Mouse (Mus musculus) heart, embryonic 14.5 days (tissue): ENCODE measurements around the gene Prr5l. TPM values are rescaled to one million over a fixed set of nuclear protein-coding genes. Genes with fewer than 3 reads are reported as not detected.

Source experiments
- ATAC-seq: fragments of 200-750 bp; cut with Nextera tagmentation; 2 replicates; pipeline ENCODE4 v1.8.0; 2017; ENCODE audit warnings: low read depth, moderate TSS enrichment; ENCODE audit not compliant: insufficient number of reproducible peaks, insufficient read depth, low FRiP score
- H3K27ac ChIP-seq, 2 experiments: fragments of 200-500 bp in 1 of 2; fragments of 300-500 bp in 1 of 2; sonication (generic) in 1 of 2; replicated peaks in 1 of 2; 2 replicates each; pipeline ENCODE4 v1.5.1; 2012 to 2014; ENCODE audit warnings: low read depth in 2 of 2, low read length in 2 of 2, control low read depth in 1 of 2, mild to moderate bottlenecking in 1 of 2, mixed read lengths in 1 of 2; ENCODE audit not compliant: control insufficient read depth in 1 of 2, insufficient read depth in 1 of 2
- H3K27me3 ChIP-seq: fragments of 300-500 bp; sonication (generic); 2 replicates; pipeline ENCODE4 v1.6.1; 2014; ENCODE audit warnings: mild to moderate bottlenecking, low read length, control low read depth; ENCODE audit not compliant: control insufficient read depth, insufficient read depth
- H3K36me3 ChIP-seq: fragments of 300-500 bp; sonication (generic); 2 replicates; pipeline ENCODE4 v1.6.1; 2014; ENCODE audit warnings: mild to moderate bottlenecking, control low read depth, low read length, mixed read lengths; ENCODE audit not compliant: control insufficient read depth, insufficient read depth
- H3K4me1 ChIP-seq, 2 experiments: fragments of 200-500 bp in 1 of 2; fragments of 300-500 bp in 1 of 2; sonication (generic) in 1 of 2; 2 replicates each; pipeline ENCODE4 v1.6.1; 2012 to 2014; ENCODE audit warnings: low read length in 2 of 2, control low read depth in 1 of 2, mixed read lengths in 1 of 2; ENCODE audit not compliant: control insufficient read depth in 2 of 2, insufficient read depth in 2 of 2
- H3K4me2 ChIP-seq: fragments of 300-500 bp; sonication (generic); 2 replicates; pipeline ENCODE4 v1.6.1; 2014; ENCODE audit warnings: mild to moderate bottlenecking, low read length
- H3K4me3 ChIP-seq, 2 experiments: fragments of 200-500 bp in 1 of 2; fragments of 300-500 bp in 1 of 2; sonication (generic) in 1 of 2; 2 replicates each; pipeline ENCODE4 v1.5.1; 2012 to 2014; ENCODE audit warnings: low read length in 2 of 2, mild to moderate bottlenecking in 2 of 2, control low read depth in 1 of 2, low read depth in 1 of 2, moderate library complexity in 1 of 2; ENCODE audit not compliant: control insufficient read depth in 1 of 2, insufficient read depth in 1 of 2
- H3K9ac ChIP-seq: fragments of 300-500 bp; sonication (generic); 2 replicates; pipeline ENCODE4 v1.6.1; 2014; ENCODE audit warnings: mild to moderate bottlenecking, low read length
- H3K9me3 ChIP-seq: fragments of 300-500 bp; sonication (generic); 2 replicates; pipeline ENCODE4 v1.6.1; 2016; ENCODE audit warnings: low read length, control low read depth; ENCODE audit not compliant: control insufficient read depth
- WGBS: fragments of 180-500 bp; shearing (Covaris S2); extraction: QIAGEN DNeasy Blood & Tissue Kit; methylation state at CpG from one replicate; pipeline ENCODE4 v1.1.7; 2014; 5-methylcytosine and 5-hydroxymethylcytosine counted together
- polyA plus RNA-seq: library from polyadenylated mRNA; unstranded; fragments of >200 nt; fragmentation: Nextera tagmentation; extraction: Ambion mirVana; gene quantifications from 2 replicates; pipeline ENCODE4 v1.2.1, GENCODE M21; 2014

The Prr5l gene
- 6.4 and 7.2 TPM in 2 replicates for polyA plus RNA-seq

- peaks cover 0 to 7% of the 10 kb centered on the region in 2 experiments; a peak in 1 of 4 replicates for H3K4me1 ChIP-seq
- ATAC-seq: no peak
- no peak within 1 kb of the TSS for H3K4me2 ChIP-seq
- no peaks in the 10 kb centered on the region for H3K36me3 ChIP-seq
- H3K9me3 ChIP-seq: no peaks in the 10 kb centered on the region
- H3K27ac ChIP-seq: no peak within 1 kb of the TSS
- 52% methylated on average over 3 of the region's 3 CpGs for WGBS
- no peaks in the 10 kb centered on the region for H3K27me3 ChIP-seq
- H3K9ac ChIP-seq: no peak within 1 kb of the TSS
- no peak within 1 kb of the TSS for H3K4me3 ChIP-seq
Measured at GRCm38 (mm10) chr2:101882998-101883397, at the start of gene Prr5l. TSS of gene Prr5l (minus strand) at chr2:101883027.

- ATAC-seq: no peak
- Histone ChIP-seq H3K4me2 (no peak overlapping the region), H3K36me3 (no peaks in the 10 kb centered on the region), H3K27ac (no peak overlapping the region), H3K9me3 (no peaks in the 10 kb centered on the region), H3K27me3 (no peaks in the 10 kb centered on the region), H3K9ac (no peak overlapping the region), H3K4me3 (no peak overlapping the region), H3K4me1 (no peaks in the 10 kb centered on the region)
- 85% methylated on average over 14 of the region's 14 CpGs for WGBS
Measured at GRCm38 (mm10) chr2:101932169-101932936, 49.5 kb upstream of the Prr5l start.

GRCm38 (mm10) chr2:101925591-101926188, 42.9 kb upstream of the Prr5l start:
- no peaks in the 10 kb centered on the region for H3K9me3 ChIP-seq
- 85% methylated on average over 12 of the region's 12 CpGs for WGBS
- no peak overlapping the region for H3K9ac ChIP-seq
- no peak overlapping the region for H3K4me2 ChIP-seq
- no peaks in the 10 kb centered on the region for H3K27me3 ChIP-seq
- H3K36me3 ChIP-seq: no peaks in the 10 kb centered on the region
- no peak overlapping the region for H3K4me3 ChIP-seq
- no peak overlapping the region for H3K27ac ChIP-seq
- ATAC-seq: no peak
- H3K4me1 ChIP-seq: no peaks in the 10 kb centered on the region

GRCm38 (mm10) chr2:101925183-101925582, 42.4 kb upstream of the Prr5l start:
- 85% methylated on average over 3 of the region's 3 CpGs for WGBS
- no peak overlapping the region for H3K9ac ChIP-seq
- H3K4me1 ChIP-seq: no peaks in the 10 kb centered on the region
- no peaks in the 10 kb centered on the region for H3K27me3 ChIP-seq
- ATAC-seq: no peak
- H3K36me3 ChIP-seq: no peaks in the 10 kb centered on the region
- no peak overlapping the region for H3K27ac ChIP-seq
- H3K4me3 ChIP-seq: no peak overlapping the region
- no peaks in the 10 kb centered on the region for H3K9me3 ChIP-seq
- H3K4me2 ChIP-seq: no peak overlapping the region

- Histone ChIP-seq H3K36me3 (no peaks in the 10 kb centered on the region), H3K4me1 (peaks cover 0 to 5% of the 10 kb centered on the region in 2 experiments; a peak in 1 of 4 replicates), H3K4me3 (no peak overlapping the region), H3K27ac (no peak overlapping the region), H3K9me3 (no peaks in the 10 kb centered on the region), H3K9ac (no peak overlapping the region), H3K4me2 (no peak overlapping the region), H3K27me3 (no peaks in the 10 kb centered on the region)
- 80% methylated on average over 4 of the region's 4 CpGs for WGBS
- no peak for ATAC-seq
Measured at GRCm38 (mm10) chr2:101923181-101923580, 40.4 kb upstream of the Prr5l start.

- no peak for ATAC-seq
- no peaks in the 10 kb centered on the region for H3K9me3 ChIP-seq
- H3K27ac ChIP-seq: no peak overlapping the region
- H3K36me3 ChIP-seq: no peaks in the 10 kb centered on the region
- H3K27me3 ChIP-seq: no peaks in the 10 kb centered on the region
- H3K9ac ChIP-seq: no peak overlapping the region
- no peak overlapping the region for H3K4me3 ChIP-seq
- H3K4me2 ChIP-seq: no peak overlapping the region
- WGBS: 84% methylated on average over 4 of the region's 4 CpGs
- H3K4me1 ChIP-seq: peaks cover 0 to 5% of the 10 kb centered on the region in 2 experiments; a peak in 1 of 4 replicates
Measured at GRCm38 (mm10) chr2:101922302-101922701, 39.5 kb upstream of the Prr5l start.

- 69% methylated on average over 2 of the region's 2 CpGs for WGBS
- Histone ChIP-seq H3K4me1 (peaks cover 0 to 5% of the 10 kb centered on the region in 2 experiments; a peak in 1 of 4 replicates), H3K9ac (no peak overlapping the region), H3K9me3 (no peaks in the 10 kb centered on the region), H3K27ac (no peak overlapping the region), H3K4me3 (no peak overlapping the region), H3K36me3 (no peaks in the 10 kb centered on the region), H3K4me2 (no peak overlapping the region), H3K27me3 (no peaks in the 10 kb centered on the region)
- ATAC-seq: no peak
Measured at GRCm38 (mm10) chr2:101920136-101920554, 37.3 kb upstream of the Prr5l start.
